Mouse (Mus musculus) testis, postnatal 14 days (tissue): ENCODE data around the gene Pam16.
"Not testable (repeated sequence)": the region's sequence is repeated elsewhere in the genome, so short reads cannot be mapped to it uniquely, and the experiment has no call there.

Experiments
- DNase-seq: peaks from one replicate; pipeline ENCODE4 v3.0.0; 2021; ENCODE audit warnings: low spot score

Pam16 gene

DNA sequence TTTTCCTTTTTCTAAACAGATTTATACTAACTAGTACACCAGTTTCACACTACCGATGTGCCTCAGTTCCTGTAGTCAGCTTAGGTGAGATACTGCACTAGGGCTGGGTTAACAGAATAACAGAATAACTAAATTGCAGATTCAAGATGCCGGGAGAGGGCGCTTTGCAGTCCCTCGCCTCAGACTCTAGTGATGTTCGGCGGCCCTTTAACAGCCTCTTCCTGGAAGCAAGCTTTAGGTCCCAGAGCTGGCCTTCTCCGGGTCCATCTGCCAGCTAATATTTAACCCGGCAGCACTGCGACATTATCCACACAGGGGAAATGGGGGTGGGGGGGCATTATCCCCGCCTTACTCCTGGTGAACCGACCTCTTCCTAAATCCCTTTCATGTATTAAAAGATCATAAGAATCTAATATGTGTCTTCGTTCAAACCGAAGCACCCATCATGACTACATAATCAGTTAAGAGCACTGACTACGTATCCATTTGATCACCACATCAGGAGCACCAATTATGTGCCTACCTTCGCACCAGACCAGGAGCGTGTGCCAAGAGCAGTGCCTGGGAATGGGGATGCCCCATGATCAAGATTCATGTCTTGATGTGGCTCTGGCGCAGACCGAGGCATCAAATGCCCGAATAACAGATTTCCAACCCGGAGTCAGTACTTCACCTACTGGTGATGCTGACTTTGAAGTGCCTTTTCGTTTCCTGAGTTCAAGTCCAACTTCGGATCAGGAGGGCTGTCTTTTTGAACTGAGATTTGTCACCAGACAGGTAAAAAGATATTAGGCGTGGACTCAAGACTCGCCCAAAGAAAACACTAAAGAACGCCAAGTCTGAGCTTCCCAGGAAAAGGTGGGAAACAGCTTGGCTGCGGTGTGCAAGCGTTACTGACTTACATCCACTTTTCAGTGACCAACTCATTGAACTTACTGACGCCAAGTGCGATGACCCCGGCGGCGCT lies 31.6 kb downstream of the Pam16 start:
- no peak for DNase-seq

DNA sequence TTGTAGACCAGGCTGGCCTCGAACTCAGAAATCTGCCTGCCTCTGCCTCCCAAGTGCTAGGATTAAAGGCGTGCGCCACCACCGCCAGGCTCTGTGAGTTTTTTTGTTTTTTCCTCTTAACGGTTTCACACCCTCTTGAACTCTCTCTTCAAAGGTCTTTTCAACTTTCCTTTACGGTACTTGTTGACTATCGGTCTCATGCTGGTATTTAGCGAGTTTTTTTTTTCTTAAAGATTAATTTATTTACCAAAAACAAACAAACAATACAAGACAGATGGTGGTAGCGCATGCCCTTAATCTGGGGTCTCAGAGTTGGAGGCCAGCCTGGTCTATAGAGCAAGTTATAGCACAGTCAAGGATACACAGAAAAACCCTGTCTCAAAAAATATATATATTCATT lies 34.6 kb downstream of the Pam16 start:
- no peak for DNase-seq

DNA sequence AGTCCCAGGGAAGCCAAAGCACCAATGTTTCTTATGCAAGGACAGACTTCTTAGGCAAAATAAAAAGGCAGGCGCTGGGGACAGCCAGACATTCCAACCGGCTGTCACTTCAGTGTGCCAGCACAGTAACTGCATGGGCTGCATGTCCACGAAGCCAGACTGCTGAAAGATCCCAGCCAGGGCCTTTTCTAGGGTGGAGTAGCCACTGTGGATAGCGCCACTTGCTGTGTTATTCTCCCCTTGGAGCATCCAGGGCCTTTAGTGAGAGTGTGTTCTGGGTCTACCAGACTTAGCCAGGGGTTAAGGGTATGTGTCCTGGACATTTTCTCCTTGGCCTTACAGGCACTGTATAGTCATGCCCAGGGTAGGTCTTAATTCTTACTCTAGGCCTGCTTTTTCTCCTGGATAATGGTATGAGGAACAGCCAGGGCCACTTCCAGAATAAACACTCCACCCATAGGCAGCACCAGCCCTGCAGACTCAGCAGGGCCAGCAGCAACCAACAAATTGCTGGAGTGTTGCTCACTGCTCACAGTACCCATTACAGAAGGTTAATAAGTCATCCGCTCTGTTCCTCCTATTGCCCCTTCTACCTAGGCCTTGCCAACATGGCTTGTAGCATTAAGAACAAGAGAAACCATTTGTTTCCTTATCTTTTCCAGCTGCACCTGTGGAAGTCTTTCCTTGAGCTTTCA lies 37.1 kb downstream of the Pam16 start:
- DNase-seq: no peak

DNA sequence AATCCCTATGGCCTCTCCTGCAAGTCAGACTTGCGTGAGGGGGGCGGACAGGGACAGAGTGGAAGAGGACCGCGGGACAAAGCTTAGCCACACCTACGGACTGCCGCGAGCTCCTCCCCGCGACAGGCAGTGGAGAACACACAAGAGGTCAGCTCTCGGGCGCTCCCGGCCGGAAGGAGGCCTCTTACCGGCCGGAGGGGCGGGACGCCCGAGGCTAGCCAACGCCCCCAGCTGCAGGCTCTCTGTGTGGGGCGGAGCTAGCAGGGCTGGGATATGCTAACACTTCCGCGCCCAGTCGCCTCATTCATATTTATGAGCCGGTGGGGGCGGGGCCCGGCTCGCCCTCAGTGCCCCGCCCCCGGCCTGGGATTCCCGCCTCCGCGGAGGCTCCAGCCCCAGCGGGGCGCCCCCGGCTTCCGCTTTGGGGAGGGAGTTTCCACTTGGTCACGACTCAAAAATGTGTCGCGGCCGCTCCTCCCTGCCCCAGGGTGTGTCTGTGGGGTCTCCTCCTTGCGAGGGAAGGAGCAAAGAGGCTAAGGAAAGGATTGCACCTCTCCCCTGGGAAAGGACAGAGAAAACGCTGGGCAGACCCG lies 38.2 kb downstream of the Pam16 start:
- DNase-seq: peak; percentile 97

GRCm38 (mm10) chr16:4585642-4586530 lies 38.9 kb downstream of the Pam16 start:
- DNase-seq: no peak

DNA sequence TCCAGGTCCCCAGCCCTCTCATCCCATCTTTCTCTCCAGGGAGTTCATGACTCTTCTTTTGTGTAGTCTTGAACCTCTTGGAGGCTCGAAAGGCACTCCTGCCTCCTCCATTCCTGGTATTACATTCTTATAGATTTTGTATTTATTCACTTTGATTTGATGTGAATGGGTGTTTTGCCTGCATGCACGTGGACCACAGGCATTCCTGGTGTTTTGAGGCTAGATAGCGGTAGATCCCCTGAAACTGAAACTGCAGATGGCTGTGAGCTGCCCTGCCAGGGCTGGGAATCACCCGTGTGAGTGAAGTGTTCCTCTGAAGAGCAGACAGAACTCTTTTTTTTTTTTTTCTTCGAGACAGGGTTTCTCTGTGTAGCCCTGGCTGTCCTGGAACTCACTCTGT lies 40.4 kb downstream of the Pam16 start:
- no peak for DNase-seq

GRCm38 (mm10) chr16:4583807-4584206 lies 41.0 kb downstream of the Pam16 start:
- no peak for DNase-seq

- not testable (repeated sequence) for DNase-seq
Observed at GRCm38 (mm10) chr16:4581179-4581578, 43.6 kb downstream of the Pam16 start.

- DNase-seq: no peak
Observed at GRCm38 (mm10) chr16:4578630-4579029, 46.2 kb downstream of the Pam16 start.

DNA sequence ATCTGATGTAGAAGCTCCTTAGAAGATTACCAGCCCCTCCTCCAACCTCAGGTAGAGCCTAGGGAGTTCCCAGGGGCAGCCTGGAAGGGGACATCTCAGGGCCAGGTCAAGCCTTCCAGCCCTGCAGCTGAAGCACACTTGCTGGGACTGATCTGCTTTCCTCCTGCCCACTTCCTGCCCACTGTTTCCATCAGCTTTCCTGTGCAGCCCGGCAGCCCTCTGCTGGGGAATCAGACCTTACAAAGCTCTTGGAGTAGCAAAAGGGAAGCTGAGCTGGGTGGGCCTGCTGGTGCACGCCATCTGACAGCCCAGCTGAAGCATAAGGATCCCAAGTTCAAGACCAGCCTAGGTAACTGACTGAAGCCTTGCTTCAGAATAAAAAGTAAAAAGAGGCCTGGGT lies 47.9 kb downstream of the Pam16 start:
- DNase-seq: no peak

- no peak for DNase-seq
Observed at GRCm38 (mm10) chr16:4576038-4576437, 48.8 kb downstream of the Pam16 start.

DNA sequence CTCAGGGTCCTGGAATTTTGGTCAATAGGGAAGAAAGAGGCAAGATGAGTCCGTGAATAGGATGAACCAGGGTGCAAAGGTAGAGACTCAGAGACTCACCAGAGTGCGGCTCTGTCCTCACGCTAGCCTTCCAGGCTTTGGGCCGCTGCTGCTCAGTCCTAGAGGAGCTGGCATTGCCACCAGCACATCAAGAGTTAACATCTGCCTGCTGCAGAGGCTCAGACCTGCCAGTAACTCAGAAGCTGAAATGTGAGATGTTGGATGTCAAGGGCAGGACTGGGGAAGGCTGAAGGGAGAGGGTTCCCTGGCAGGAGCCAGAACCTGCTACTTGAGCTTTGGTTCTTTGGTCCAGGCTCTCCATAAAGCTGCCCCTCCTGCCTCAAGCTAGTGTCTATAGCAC lies 54.1 kb downstream of the Pam16 start:
- no peak for DNase-seq

GRCm38 (mm10) chr16:4567912-4568311 lies 56.9 kb downstream of the Pam16 start:
- peak; percentile 55 for DNase-seq
